Mouse (Mus musculus): ENCODE measurements around the gene Sh2d6. TPM values are rescaled to one million over a fixed set of nuclear protein-coding genes. Genes with fewer than 3 reads are reported as not detected.
"Not testable (repeated sequence)": the region's sequence is repeated elsewhere in the genome, so short reads cannot be mapped to it uniquely, and the experiment has no call there.

Sh2d6 gene
- polyA plus RNA-seq, 1 experiment from 2014 or later = 0.66 TPM

DNA sequence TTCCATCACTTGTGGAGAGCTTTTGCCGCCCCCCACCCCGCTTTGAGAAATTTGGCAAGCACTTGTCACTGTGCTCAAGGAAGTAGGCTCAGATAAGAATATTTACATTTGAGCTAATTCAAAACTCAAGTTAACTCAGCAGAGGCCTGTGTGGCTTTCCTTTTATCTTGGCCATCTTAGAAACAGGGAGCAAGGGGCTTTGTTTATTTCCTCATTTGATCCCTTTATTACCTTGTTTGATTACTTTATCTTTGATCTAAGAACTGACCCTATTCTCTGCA lies 41.1 kb downstream of the Sh2d6 start:
- Histone ChIP-seq H3K9ac (ENCODE audit: low read depth, low read length) (no peak overlapping the region), H3K4me2 (replicated peaks; ENCODE audit: low read depth, low read length) (no peak overlapping the region), H3K27me3 (ENCODE audit: control insufficient read depth, insufficient read depth, low read length) (no peaks in the 10 kb centered on the region), H3K4me1 (replicated peaks; ENCODE audit: control insufficient read depth, insufficient read depth, low read length) (no peaks in the 10 kb centered on the region), H3K9me3 (ENCODE audit: control insufficient read depth, low read length) (no peaks in the 10 kb centered on the region), H3K4me3 (ENCODE audit: low read depth, low read length) (no peak overlapping the region), H3K27ac (ENCODE audit: low read depth, low read length) (no peak overlapping the region), H3K36me3 (ENCODE audit: control insufficient read depth, insufficient read depth, low read length) (no peaks in the 10 kb centered on the region)
- no peak for ATAC-seq (ENCODE audit: low FRiP score)
- 92% methylated on average over 2 of the region's 2 CpGs for WGBS
- DNase-seq (ENCODE audit: low spot score) = no peak

DNA sequence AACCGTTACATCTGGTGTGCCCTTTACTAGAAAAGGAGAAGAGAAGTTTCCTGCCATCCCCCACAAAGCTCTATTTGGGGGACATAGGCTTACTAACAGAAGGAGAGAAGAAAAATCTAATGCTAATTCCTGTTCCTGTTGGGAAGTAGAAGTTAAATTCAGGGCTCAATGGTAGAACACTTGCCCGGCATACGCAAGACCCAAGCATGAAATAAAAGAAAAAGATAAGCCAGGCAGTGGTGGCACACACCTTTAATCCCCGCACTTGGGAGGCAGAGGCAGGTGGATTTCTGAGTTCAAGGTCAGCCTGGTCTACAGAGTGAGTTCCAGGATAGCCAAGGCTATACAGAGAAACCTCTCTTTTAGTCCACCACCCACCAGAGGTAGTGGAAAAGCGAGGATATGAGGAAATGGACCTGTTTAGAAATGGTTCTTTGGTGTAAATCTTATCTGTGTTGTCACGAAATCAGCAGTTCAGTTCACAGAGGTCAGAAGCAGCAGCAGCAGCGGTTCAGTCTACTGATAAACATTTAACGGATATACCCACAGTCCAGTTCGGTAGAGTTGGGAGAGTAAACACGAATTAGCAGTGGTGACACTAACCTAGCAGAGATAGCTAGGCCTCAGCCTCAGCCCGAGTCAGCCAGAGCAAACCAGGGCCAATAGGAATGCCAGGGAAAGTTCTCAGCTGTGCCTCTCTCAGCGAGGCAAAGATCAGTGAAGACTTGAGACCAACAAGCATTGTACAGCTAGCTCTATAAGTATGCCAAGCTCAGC lies 41.7 kb downstream of the Sh2d6 start:
- H3K36me3 ChIP-seq (ENCODE audit: control insufficient read depth, insufficient read depth, low read length) = no peaks in the 10 kb centered on the region
- no peak overlapping the region for H3K4me2 ChIP-seq (replicated peaks; ENCODE audit: low read depth, low read length)
- no peaks in the 10 kb centered on the region for H3K27me3 ChIP-seq (ENCODE audit: control insufficient read depth, insufficient read depth, low read length)
- WGBS = 91% methylated on average over 12 of the region's 12 CpGs
- H3K27ac ChIP-seq (ENCODE audit: low read depth, low read length) = no peak overlapping the region
- no peak overlapping the region for H3K4me3 ChIP-seq (ENCODE audit: low read depth, low read length)
- H3K9ac ChIP-seq (ENCODE audit: low read depth, low read length) = no peak overlapping the region
- H3K4me1 ChIP-seq (replicated peaks; ENCODE audit: control insufficient read depth, insufficient read depth, low read length) = no peaks in the 10 kb centered on the region
- DNase-seq (ENCODE audit: low spot score) = no peak
- ATAC-seq (ENCODE audit: low FRiP score) = no peak
- H3K9me3 ChIP-seq (ENCODE audit: control insufficient read depth, low read length) = no peaks in the 10 kb centered on the region

DNA sequence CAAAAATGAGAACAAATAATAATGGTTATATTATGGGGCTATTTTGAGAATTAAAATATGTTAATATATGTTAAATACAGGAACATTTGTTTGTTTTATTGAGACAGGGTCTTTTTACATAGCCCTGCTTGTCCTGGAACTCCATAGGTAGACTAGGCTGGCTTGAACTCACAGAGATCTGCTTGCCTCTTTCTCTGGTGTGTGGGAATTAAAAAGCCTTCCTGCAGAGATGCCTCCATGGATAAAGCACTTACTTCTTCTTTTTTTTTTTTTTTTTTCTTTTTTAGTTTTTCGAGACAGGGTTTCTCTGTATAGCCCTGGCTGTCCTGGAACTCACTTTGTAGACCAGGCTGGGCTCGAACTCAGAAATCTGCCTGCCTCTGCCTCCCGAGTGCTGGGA lies 42.8 kb downstream of the Sh2d6 start:
- H3K9ac ChIP-seq (ENCODE audit: low read depth, low read length); H3K27me3 ChIP-seq (ENCODE audit: control insufficient read depth, insufficient read depth, low read length); H3K27ac ChIP-seq (ENCODE audit: low read depth, low read length); H3K36me3 ChIP-seq (ENCODE audit: control insufficient read depth, insufficient read depth, low read length); H3K9me3 ChIP-seq (ENCODE audit: control insufficient read depth, low read length); DNase-seq (ENCODE audit: low spot score); ATAC-seq (ENCODE audit: low FRiP score); H3K4me3 ChIP-seq (ENCODE audit: low read depth, low read length); H3K4me2 ChIP-seq (replicated peaks; ENCODE audit: low read depth, low read length); H3K4me1 ChIP-seq (replicated peaks; ENCODE audit: control insufficient read depth, insufficient read depth, low read length): not testable (repeated sequence)
- WGBS = 88% methylated on average over 2 of the region's 3 CpGs

GRCm38 (mm10) chr6:72477621-72478020 lies 43.9 kb downstream of the Sh2d6 start:
- Histone ChIP-seq H3K9me3 (ENCODE audit: control insufficient read depth, low read length) (no peaks in the 10 kb centered on the region), H3K36me3 (ENCODE audit: control insufficient read depth, insufficient read depth, low read length) (no peaks in the 10 kb centered on the region), H3K9ac (ENCODE audit: low read depth, low read length) (no peak overlapping the region), H3K4me1 (replicated peaks; ENCODE audit: control insufficient read depth, insufficient read depth, low read length) (no peaks in the 10 kb centered on the region), H3K27ac (ENCODE audit: low read depth, low read length) (no peak overlapping the region), H3K27me3 (ENCODE audit: control insufficient read depth, insufficient read depth, low read length) (no peaks in the 10 kb centered on the region), H3K4me2 (replicated peaks; ENCODE audit: low read depth, low read length) (no peak overlapping the region), H3K4me3 (ENCODE audit: low read depth, low read length) (no peak overlapping the region)
- 93% methylated on average over 3 of the region's 3 CpGs for WGBS
- no peak for DNase-seq (ENCODE audit: low spot score)
- ATAC-seq (ENCODE audit: low FRiP score) = no peak

- Histone ChIP-seq H3K4me3 (ENCODE audit: low read depth, low read length) (no peak overlapping the region), H3K4me1 (replicated peaks; ENCODE audit: control insufficient read depth, insufficient read depth, low read length) (no peaks in the 10 kb centered on the region), H3K9me3 (ENCODE audit: control insufficient read depth, low read length) (no peaks in the 10 kb centered on the region), H3K36me3 (ENCODE audit: control insufficient read depth, insufficient read depth, low read length) (no peaks in the 10 kb centered on the region), H3K9ac (ENCODE audit: low read depth, low read length) (no peak overlapping the region), H3K4me2 (replicated peaks; ENCODE audit: low read depth, low read length) (no peak overlapping the region), H3K27ac (ENCODE audit: low read depth, low read length) (no peak overlapping the region), H3K27me3 (ENCODE audit: control insufficient read depth, insufficient read depth, low read length) (no peaks in the 10 kb centered on the region)
- DNase-seq (ENCODE audit: low spot score) (no peak), ATAC-seq (ENCODE audit: low FRiP score) (no peak)
- WGBS = 91% methylated on average over 5 of the region's 5 CpGs
These were observed 44.7 kb downstream of the Sh2d6 start for GRCm38 (mm10) chr6:72476836-72477235.

GRCm38 (mm10) chr6:72475221-72475985 lies 46.1 kb downstream of the Sh2d6 start:
- no peaks in the 10 kb centered on the region for H3K4me1 ChIP-seq (replicated peaks; ENCODE audit: control insufficient read depth, insufficient read depth, low read length)
- H3K9ac ChIP-seq (ENCODE audit: low read depth, low read length) = no peak overlapping the region
- WGBS = 82% methylated on average over 4 of the region's 4 CpGs
- H3K36me3 ChIP-seq (ENCODE audit: control insufficient read depth, insufficient read depth, low read length) = no peaks in the 10 kb centered on the region
- H3K27me3 ChIP-seq (ENCODE audit: control insufficient read depth, insufficient read depth, low read length) = no peaks in the 10 kb centered on the region
- DNase-seq (ENCODE audit: low spot score) (no peak), ATAC-seq (ENCODE audit: low FRiP score) (no peak)
- no peak overlapping the region for H3K4me2 ChIP-seq (replicated peaks; ENCODE audit: low read depth, low read length)
- no peaks in the 10 kb centered on the region for H3K9me3 ChIP-seq (ENCODE audit: control insufficient read depth, low read length)
- no peak overlapping the region for H3K4me3 ChIP-seq (ENCODE audit: low read depth, low read length)
- no peak overlapping the region for H3K27ac ChIP-seq (ENCODE audit: low read depth, low read length)

DNA sequence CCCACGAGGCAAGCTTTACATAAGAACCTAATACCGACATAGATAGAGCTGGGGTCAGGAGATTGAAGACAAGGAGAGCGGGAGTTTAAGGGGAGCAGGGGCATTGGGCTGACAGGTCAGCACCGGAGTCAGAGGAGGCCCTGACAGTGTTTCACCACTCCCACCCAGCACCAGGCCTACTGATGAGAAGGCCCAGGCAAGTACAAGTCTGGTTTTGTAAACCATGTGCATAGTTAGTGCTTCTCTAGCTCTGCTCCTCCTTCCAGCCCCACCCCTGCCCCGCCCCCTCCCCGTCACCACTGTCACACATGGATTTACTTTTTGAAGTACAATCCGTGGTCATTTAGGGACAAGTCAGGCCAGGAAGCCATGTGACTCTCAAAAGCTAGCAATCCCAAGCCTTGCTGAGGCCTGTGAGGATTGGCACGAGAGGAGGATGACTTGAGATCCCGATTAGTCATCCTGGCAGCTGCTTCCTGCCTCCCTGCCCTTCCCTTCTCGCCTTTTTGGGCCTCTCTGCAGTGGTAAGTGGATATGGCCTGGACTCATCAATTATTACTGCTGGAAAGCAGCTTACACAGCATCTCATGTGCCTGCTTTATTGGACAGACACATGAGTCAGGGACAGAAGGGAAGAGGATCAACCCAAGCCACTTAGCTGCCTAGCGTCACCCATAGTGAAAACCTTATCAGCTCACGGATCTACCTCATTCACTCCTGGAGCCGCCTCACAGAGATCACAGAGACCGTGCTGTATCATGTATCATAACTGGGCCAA lies 48.1 kb downstream of the Sh2d6 start:
- no peaks in the 10 kb centered on the region for H3K27me3 ChIP-seq (ENCODE audit: control insufficient read depth, insufficient read depth, low read length)
- no peaks in the 10 kb centered on the region for H3K4me1 ChIP-seq (replicated peaks; ENCODE audit: control insufficient read depth, insufficient read depth, low read length)
- no peaks in the 10 kb centered on the region for H3K36me3 ChIP-seq (ENCODE audit: control insufficient read depth, insufficient read depth, low read length)
- H3K9ac ChIP-seq (ENCODE audit: low read depth, low read length) = no peak overlapping the region
- no peak overlapping the region for H3K4me3 ChIP-seq (ENCODE audit: low read depth, low read length)
- ATAC-seq (ENCODE audit: low FRiP score) (no peak), DNase-seq (ENCODE audit: low spot score) (peak; percentile 16)
- WGBS = 72% methylated on average over 14 of the region's 14 CpGs
- H3K9me3 ChIP-seq (ENCODE audit: control insufficient read depth, low read length) = no peaks in the 10 kb centered on the region
- no peak overlapping the region for H3K4me2 ChIP-seq (replicated peaks; ENCODE audit: low read depth, low read length)
- H3K27ac ChIP-seq (ENCODE audit: low read depth, low read length) = no peak overlapping the region

DNA sequence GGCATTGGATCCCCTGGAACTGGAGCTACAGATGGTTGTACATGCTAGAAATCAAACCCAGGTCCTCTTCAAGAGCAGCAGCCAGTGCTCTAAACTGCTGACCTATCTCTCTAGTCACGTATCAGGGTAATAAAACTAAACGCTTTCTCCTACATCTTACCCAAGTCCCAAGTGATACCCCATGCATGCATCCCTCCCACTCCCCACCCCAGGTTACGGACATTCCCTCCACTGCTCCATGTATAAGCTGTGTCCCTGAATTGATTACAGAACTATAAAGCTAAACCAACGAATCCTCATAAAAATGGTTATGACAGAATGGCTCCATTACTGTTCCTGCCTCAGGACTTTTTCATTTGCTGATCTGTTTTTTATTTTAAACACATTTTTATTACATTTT lies 55.3 kb downstream of the Sh2d6 start:
- no peaks in the 10 kb centered on the region for H3K27me3 ChIP-seq (ENCODE audit: control insufficient read depth, insufficient read depth, low read length)
- no peaks in the 10 kb centered on the region for H3K9me3 ChIP-seq (ENCODE audit: control insufficient read depth, low read length)
- WGBS = 90% methylated on average over 4 of the region's 4 CpGs
- H3K4me1 ChIP-seq (replicated peaks; ENCODE audit: control insufficient read depth, insufficient read depth, low read length) = no peaks in the 10 kb centered on the region
- H3K4me3 ChIP-seq (ENCODE audit: low read depth, low read length) = no peak overlapping the region
- no peak overlapping the region for H3K4me2 ChIP-seq (replicated peaks; ENCODE audit: low read depth, low read length)
- no peak overlapping the region for H3K9ac ChIP-seq (ENCODE audit: low read depth, low read length)
- no peak overlapping the region for H3K27ac ChIP-seq (ENCODE audit: low read depth, low read length)
- ATAC-seq (ENCODE audit: low FRiP score) = no peak
- no peak for DNase-seq (ENCODE audit: low spot score)
- H3K36me3 ChIP-seq (ENCODE audit: control insufficient read depth, insufficient read depth, low read length) = no peaks in the 10 kb centered on the region

All from hindbrain, embryonic 11.5 days (tissue).